Mouse (Mus musculus) left cerebral cortex, adult 9 months (tissue): ENCODE data around the gene Elac2.
A peak's percentile ranks its signal among the peaks of the same experiment; 100 is the strongest.

Experiments
- DNase-seq, 2 experiments: peaks; one replicate each; pipeline ENCODE4 v3.0.0; 2022; ENCODE audit warnings: low spot score in 2 of 2

The Elac2 gene

GRCm38 (mm10) chr11:65022771-65023170, 43.9 kb downstream of the Elac2 start:
- peak in 1 of 2 experiments; percentile 38 for DNase-seq

DNA sequence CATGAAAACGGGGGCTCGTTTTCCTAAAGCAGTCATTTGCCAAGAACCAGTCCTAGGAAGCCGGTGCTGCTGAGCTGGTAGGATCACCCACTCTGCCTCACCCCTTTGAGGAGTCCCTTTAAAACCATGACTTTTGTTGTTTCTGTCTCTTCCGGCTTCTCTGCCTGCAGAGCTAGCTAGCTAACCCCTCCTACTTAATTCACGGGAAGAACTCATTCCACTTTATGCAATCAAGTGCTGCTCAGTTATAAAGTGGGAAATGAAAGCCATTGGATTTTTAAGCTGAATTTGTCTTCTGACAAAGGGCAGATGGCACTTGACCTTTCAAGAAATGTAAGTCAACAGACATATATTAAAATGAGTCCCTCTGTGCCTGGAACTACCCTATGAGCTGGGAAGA, 49.2 kb downstream of the Elac2 start:
- no peak for DNase-seq

DNA sequence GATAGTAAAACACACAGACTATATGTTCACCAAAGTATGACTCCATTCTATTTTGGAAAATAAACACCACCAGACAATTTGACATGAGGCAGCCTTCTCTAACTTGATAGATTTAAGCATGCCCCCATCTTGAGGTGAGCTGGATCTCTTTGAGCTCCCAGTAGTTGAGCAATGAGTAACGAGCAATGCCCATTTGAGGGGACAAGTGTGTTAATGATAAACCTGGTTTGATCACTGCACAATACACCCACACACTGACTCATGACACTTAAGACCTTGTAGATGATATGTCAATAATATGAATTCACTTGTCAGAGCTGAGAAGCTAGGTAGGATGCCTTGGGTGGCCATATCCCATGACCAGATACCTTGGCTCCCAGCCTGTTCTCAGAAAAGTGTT, 51.4 kb downstream of the Elac2 start:
- no peak for DNase-seq

DNA sequence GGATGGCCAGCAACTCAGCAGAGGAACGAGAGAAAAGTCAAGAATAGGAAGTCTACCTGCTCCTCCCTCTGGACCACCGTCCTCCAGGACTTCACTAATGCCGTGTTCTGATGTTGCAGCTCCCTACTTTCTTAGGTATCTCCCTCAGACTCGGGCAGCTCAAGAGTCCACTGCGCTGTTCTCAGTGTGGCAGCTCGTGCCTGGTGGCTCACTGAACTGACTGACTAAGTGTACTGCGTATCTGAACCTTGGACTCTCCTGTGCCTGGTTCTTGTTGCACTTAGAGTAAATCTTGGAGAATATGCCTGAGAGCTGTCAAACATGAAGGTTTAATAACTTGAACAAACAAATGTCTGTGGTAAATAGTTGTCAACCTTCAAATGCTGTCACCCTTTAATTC, 53.4 kb downstream of the Elac2 start:
- DNase-seq = no peak

- DNase-seq = no peak
These were observed 60.2 kb downstream of the Elac2 start for GRCm38 (mm10) chr11:65038996-65039395.

DNA sequence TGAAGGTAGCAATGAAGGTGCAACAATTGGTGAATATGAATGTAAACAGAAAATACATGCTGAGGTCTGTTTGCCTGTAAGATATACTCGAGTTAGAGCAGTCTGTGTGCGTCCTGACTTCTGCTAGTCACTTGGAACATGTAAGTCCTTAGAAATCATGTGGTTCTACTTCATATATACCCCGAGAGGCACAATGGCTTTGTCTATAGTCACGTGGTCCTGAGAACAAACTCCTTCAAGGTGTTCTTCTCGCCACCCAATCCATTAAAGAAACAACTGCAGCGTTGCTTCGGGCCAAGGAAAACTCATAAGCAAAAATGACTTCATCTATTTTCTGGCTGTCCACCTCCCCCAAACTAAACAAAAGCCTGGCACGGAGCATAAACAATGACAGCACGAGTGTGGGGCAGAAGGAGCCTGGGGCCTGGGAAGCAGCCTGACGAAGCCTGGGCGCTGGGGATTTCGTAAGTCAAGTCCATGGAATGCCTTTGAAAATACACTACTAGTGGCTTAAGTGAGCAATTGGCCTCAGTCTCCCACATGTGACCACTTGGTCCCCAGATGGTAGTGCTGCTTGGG, 60.8 kb downstream of the Elac2 start:
- DNase-seq = no peak

DNA sequence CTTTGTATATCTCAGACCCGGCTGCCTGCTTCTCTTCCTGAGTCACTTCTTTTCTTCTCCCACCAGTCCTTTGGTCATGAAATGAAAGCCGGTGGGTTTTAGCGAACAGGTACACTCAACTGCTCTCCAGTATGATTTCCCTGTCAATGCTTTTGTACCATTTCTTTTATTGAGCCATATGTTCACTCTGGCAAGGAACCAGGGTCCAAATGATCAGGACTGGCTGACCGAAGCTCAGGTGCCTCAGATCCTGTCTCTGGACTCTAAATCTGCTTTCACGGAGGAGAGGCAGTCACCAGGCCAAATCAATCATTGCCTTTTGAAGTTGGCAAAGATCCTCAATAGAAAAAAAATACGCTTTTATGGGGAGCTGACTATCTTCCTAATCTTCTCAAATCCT, 61.7 kb downstream of the Elac2 start:
- no peak for DNase-seq

- peak in 1 of 2 experiments; percentile 60 for DNase-seq
These were observed 70.3 kb downstream of the Elac2 start for GRCm38 (mm10) chr11:65049090-65049489.

- DNase-seq = no peak
These were observed 72.0 kb downstream of the Elac2 start for GRCm38 (mm10) chr11:65050819-65051218.
